Mouse (Mus musculus) lung, embryonic 14.5 days (tissue): ENCODE measurements around the gene Mrpl34. TPM values are rescaled to one million over a fixed set of nuclear protein-coding genes. Genes with fewer than 3 reads are reported as not detected.

ENCODE experiments used
- ATAC-seq: fragments of 200-750 bp; cut with Nextera tagmentation; 2 replicates; pipeline ENCODE4 v1.8.0; 2017; ENCODE audit warnings: mild to moderate bottlenecking, moderate TSS enrichment, moderate library complexity; ENCODE audit not compliant: insufficient read depth
- DNase-seq: peaks from one replicate; pipeline ENCODE4 v3.0.0-alpha.2; 2015
- H3K27ac ChIP-seq: fragments of 300-500 bp; sonication (generic); 2 replicates; pipeline ENCODE4 v1.5.1; 2014; ENCODE audit warnings: low read depth, mild to moderate bottlenecking, moderate library complexity
- H3K27me3 ChIP-seq: fragments of 300-500 bp; sonication (generic); 2 replicates; pipeline ENCODE4 v1.6.1; 2014; ENCODE audit warnings: low read length, control low read depth; ENCODE audit not compliant: insufficient read depth
- H3K36me3 ChIP-seq: fragments of 300-500 bp; sonication (generic); 2 replicates; pipeline ENCODE4 v1.6.1; 2014; ENCODE audit warnings: control low read depth; ENCODE audit not compliant: insufficient read depth
- H3K4me1 ChIP-seq: fragments of 300-500 bp; sonication (generic); 2 replicates; pipeline ENCODE4 v1.6.1; 2014; ENCODE audit warnings: antibody characterized with exemption, control low read depth; ENCODE audit not compliant: insufficient read depth
- H3K4me2 ChIP-seq: fragments of 300-500 bp; sonication (generic); 2 replicates; pipeline ENCODE4 v1.6.1; 2014; ENCODE audit warnings: mild to moderate bottlenecking
- H3K4me3 ChIP-seq: fragments of 300-500 bp; sonication (generic); 2 replicates; pipeline ENCODE4 v1.5.1; 2014; ENCODE audit warnings: low read depth, low read length
- H3K9ac ChIP-seq: fragments of 300-500 bp; sonication (generic); 2 replicates; pipeline ENCODE4 v1.6.1; 2014
- H3K9me3 ChIP-seq: fragments of 300-500 bp; sonication (generic); 2 replicates; pipeline ENCODE4 v1.6.1; 2016; ENCODE audit warnings: low read depth, low read length, control low read depth
- CTCF ChIP-seq: IDR thresholded peaks from 2 replicates; pipeline ENCODE4 v1.5.1; 2016; ENCODE audit warnings: antibody characterized with exemption, low read depth
- WGBS: fragments of 180-500 bp; shearing (Covaris S2); extraction: QIAGEN DNeasy Blood & Tissue Kit; methylation state at CpG from one replicate; pipeline ENCODE4 v1.1.7; 2014; 5-methylcytosine and 5-hydroxymethylcytosine counted together
- polyA plus RNA-seq: library from polyadenylated mRNA; unstranded; fragments of >200 nt; fragmentation: Nextera tagmentation; extraction: Ambion mirVana; gene quantifications from 2 replicates; pipeline ENCODE4 v1.2.1, GENCODE M21; 2014

The Mrpl34 gene
- polyA plus RNA-seq, 1 experiment from 2014 or later = 135 TPM

GRCm38 (mm10) chr8:71507589-71508104, 42.9 kb downstream of the Mrpl34 start:
- Histone ChIP-seq H3K4me3 (peak overlapping the region; percentile 41), H3K36me3 (0 out of 2 replicates have a peak, but pooled peaks cover 4% of the 10 kb centered on the region), H3K27me3 (peaks cover 33% of the 10 kb centered on the region), H3K4me1 (no peaks in the 10 kb centered on the region), H3K4me2 (peak overlapping the region; percentile 75), H3K27ac (no peak overlapping the region), H3K9me3 (no peaks in the 10 kb centered on the region), H3K9ac (peak overlapping the region; percentile 29)
- TF ChIP-seq CTCF = no peak
- ATAC-seq = peak; percentile 62
- DNase-seq = peak; percentile 94
- under 1% methylated on average over 61 of the region's 61 CpGs for WGBS

- Histone ChIP-seq H3K9ac (no peak overlapping the region), H3K27me3 (peaks cover 33% of the 10 kb centered on the region), H3K4me1 (no peaks in the 10 kb centered on the region), H3K4me2 (peak overlapping the region; percentile 51), H3K36me3 (0 out of 2 replicates have a peak, but pooled peaks cover 4% of the 10 kb centered on the region), H3K27ac (no peak overlapping the region), H3K4me3 (peak overlapping the region; percentile 22), H3K9me3 (no peaks in the 10 kb centered on the region)
- 65% methylated on average over 2 of the region's 2 CpGs for WGBS
- DNase-seq = no peak
- no peak for TF ChIP-seq CTCF
- no peak for ATAC-seq
These were observed 44.6 kb downstream of the Mrpl34 start for GRCm38 (mm10) chr8:71509316-71509715.

GRCm38 (mm10) chr8:71511644-71512043, 46.9 kb downstream of the Mrpl34 start, which contains the start of gene Plvap:
Gene Plvap, minus strand, starts transcription at chr8:71511752.
- Histone ChIP-seq H3K27me3 (peaks cover 25% of the 10 kb centered on the region), H3K36me3 (no peaks in the 10 kb centered on the region), H3K4me2 (peak within 1 kb of the TSS; percentile 51), H3K9me3 (no peaks in the 10 kb centered on the region), H3K9ac (peak within 1 kb of the TSS; percentile 9; the same call in 1 of the 2 replicates), H3K4me1 (no peaks in the 10 kb centered on the region), H3K4me3 (peak within 1 kb of the TSS; percentile 33), H3K27ac (peak within 1 kb of the TSS; percentile 3; the same call in 1 of the 2 replicates)
- WGBS = 26% methylated on average over 13 of the region's 14 CpGs
- TF ChIP-seq CTCF = no peak
- DNase-seq (peak; percentile 65), ATAC-seq (peak; percentile 69)

GRCm38 (mm10) chr8:71513018-71513754, 48.4 kb downstream of the Mrpl34 start:
- no peak for DNase-seq
- no peaks in the 10 kb centered on the region for H3K36me3 ChIP-seq
- peaks cover 9% of the 10 kb centered on the region for H3K27me3 ChIP-seq
- H3K4me3 ChIP-seq = no peak overlapping the region
- no peak for TF ChIP-seq CTCF
- H3K27ac ChIP-seq = no peak overlapping the region
- H3K9me3 ChIP-seq = no peaks in the 10 kb centered on the region
- no peak for ATAC-seq
- 61% methylated on average over 15 of the region's 15 CpGs for WGBS
- H3K4me2 ChIP-seq = no peak overlapping the region
- H3K4me1 ChIP-seq = no peaks in the 10 kb centered on the region
- no peak overlapping the region for H3K9ac ChIP-seq

- Histone ChIP-seq H3K9ac (no peak overlapping the region), H3K36me3 (no peaks in the 10 kb centered on the region), H3K4me1 (no peaks in the 10 kb centered on the region), H3K9me3 (no peaks in the 10 kb centered on the region), H3K27me3 (no peaks in the 10 kb centered on the region), H3K27ac (no peak overlapping the region), H3K4me2 (no peak overlapping the region), H3K4me3 (no peak overlapping the region)
- no peak; the same call in 1 of the 2 replicates for TF ChIP-seq CTCF
- 56% methylated on average over 5 of the region's 5 CpGs for WGBS
- ATAC-seq = no peak
- DNase-seq = no peak
These were observed 50.3 kb downstream of the Mrpl34 start for GRCm38 (mm10) chr8:71515043-71515442.

Other genes starting within 250 kb of the Mrpl34 start
- 24.2 and 25.3 TPM in 2 replicates for gene Myo9b, start 192.2 kb upstream of the Mrpl34 start, polyA plus RNA-seq
- 55.3 and 60.1 TPM in 2 replicates for gene Haus8, start 192.0 kb upstream of the Mrpl34 start, polyA plus RNA-seq
- 83.2 and 85.6 TPM in 2 replicates for gene Use1, start 98.1 kb upstream of the Mrpl34 start, polyA plus RNA-seq
- gene Ocel1, start 93.7 kb upstream of the Mrpl34 start, polyA plus RNA-seq = 4.0 and 5.0 TPM in 2 replicates
- gene Nr2f6, start 83.0 kb upstream of the Mrpl34 start, polyA plus RNA-seq = 94.7 and 102 TPM in 2 replicates
- gene Ushbp1, start 69.2 kb upstream of the Mrpl34 start, polyA plus RNA-seq = 20.5 and 20.6 TPM in 2 replicates
- gene Babam1, start 68.1 kb upstream of the Mrpl34 start, polyA plus RNA-seq = 108 and 114 TPM in 2 replicates
- gene Ankle1, start 58.9 kb upstream of the Mrpl34 start, polyA plus RNA-seq = 32.2 and 38.0 TPM in 2 replicates
- gene Abhd8, start 1.3 kb upstream of the Mrpl34 start, polyA plus RNA-seq = 36.6 and 47.8 TPM in 2 replicates
- gene Dda1, start 4.2 kb downstream of the Mrpl34 start, polyA plus RNA-seq = 101 and 111 TPM in 2 replicates
- 2.4 and 3.1 TPM in 2 replicates for gene Ano8, start 21.0 kb downstream of the Mrpl34 start, polyA plus RNA-seq
- 7.6 and 9.6 TPM in 2 replicates for gene Gtpbp3, start 23.1 kb downstream of the Mrpl34 start, polyA plus RNA-seq
- 123 and 135 TPM in 2 replicates for gene Plvap, start 46.8 kb downstream of the Mrpl34 start, polyA plus RNA-seq
- 1.0 TPM in 2 replicates for gene Ccdc194, start 60.8 kb downstream of the Mrpl34 start, polyA plus RNA-seq
- 15.0 and 16.6 TPM in 2 replicates for gene Bst2, start 72.5 kb downstream of the Mrpl34 start, polyA plus RNA-seq
- gene Mvb12a, start 78.0 kb downstream of the Mrpl34 start, polyA plus RNA-seq = 89.3 and 106 TPM in 2 replicates
- gene Tmem221, start 93.9 kb downstream of the Mrpl34 start, polyA plus RNA-seq = 1.9 and 3.2 TPM in 2 replicates
- gene Nxnl1, start 101.6 kb downstream of the Mrpl34 start, polyA plus RNA-seq = 0.07 TPM in 1 of 2 replicates, not detected in the other
- 18.5 and 19.9 TPM in 2 replicates for gene Slc27a1, start 103.9 kb downstream of the Mrpl34 start, polyA plus RNA-seq
- gene Pgls, start 127.2 kb downstream of the Mrpl34 start, polyA plus RNA-seq = 251 and 253 TPM in 2 replicates
- 2.4 and 4.6 TPM in 2 replicates for gene Fam129c, start 132.7 kb downstream of the Mrpl34 start, polyA plus RNA-seq
- gene Colgalt1, start 146.0 kb downstream of the Mrpl34 start, polyA plus RNA-seq = 87.5 and 90.5 TPM in 2 replicates
- 0.46 and 0.64 TPM in 2 replicates for gene Unc13a, start 206.8 kb downstream of the Mrpl34 start, polyA plus RNA-seq
- 7.2 and 7.8 TPM in 2 replicates for gene Jak3, start 211.3 kb downstream of the Mrpl34 start, polyA plus RNA-seq
- 0.87 and 1.0 TPM in 2 replicates for gene Insl3, start 224.3 kb downstream of the Mrpl34 start, polyA plus RNA-seq
- 2.1 and 2.3 TPM in 2 replicates for gene B3gnt3, start 236.8 kb downstream of the Mrpl34 start, polyA plus RNA-seq